Mouse (Mus musculus) hindbrain, embryonic 10.5 days (tissue): ENCODE data around the gene Rflnb. TPM values are rescaled to one million over a fixed set of nuclear protein-coding genes. Genes with fewer than 3 reads are reported as not detected.
"Not testable (repeated sequence)": the region's sequence is repeated elsewhere in the genome, so short reads cannot be mapped to it uniquely, and the experiment has no call there.

ENCODE experiments used
- DNase-seq: peaks from one replicate; pipeline ENCODE4 v3.0.0-alpha.2; 2017; ENCODE audit warnings: low spot score
- H3K27ac ChIP-seq: fragments of 300-500 bp; sonication (generic); 2 replicates; pipeline ENCODE4 v1.5.1; 2016; ENCODE audit warnings: mild to moderate bottlenecking, moderate library complexity
- H3K27me3 ChIP-seq: fragments of 300-500 bp; sonication (generic); 2 replicates; pipeline ENCODE4 v1.6.1; 2016; ENCODE audit warnings: mild to moderate bottlenecking; ENCODE audit not compliant: poor library complexity, insufficient read depth, severe bottlenecking
- H3K36me3 ChIP-seq: fragments of 300-500 bp; sonication (generic); 2 replicates; pipeline ENCODE4 v1.6.1; 2016; ENCODE audit warnings: mild to moderate bottlenecking, moderate library complexity
- H3K4me1 ChIP-seq: fragments of 300-500 bp; sonication (generic); replicated peaks from 2 replicates; pipeline ENCODE4 v1.6.1; 2016; ENCODE audit warnings: mild to moderate bottlenecking
- H3K4me3 ChIP-seq: fragments of 300-500 bp; sonication (generic); 2 replicates; pipeline ENCODE4 v1.5.1; 2016; ENCODE audit warnings: mild to moderate bottlenecking, moderate library complexity
- H3K9me3 ChIP-seq: fragments of 300-500 bp; sonication (generic); 2 replicates; pipeline ENCODE4 v1.6.1; 2016; ENCODE audit warnings: mild to moderate bottlenecking, moderate library complexity
- WGBS: fragments of 180-500 bp; shearing (Covaris S2); methylation state at CpG from one replicate; pipeline ENCODE4 v1.1.7; 2016; 5-methylcytosine and 5-hydroxymethylcytosine counted together
- polyA plus RNA-seq: library from polyadenylated mRNA; unstranded; fragments of >200 nt; fragmentation: Nextera tagmentation; extraction: Ambion mirVana; gene quantifications from 2 replicates; pipeline ENCODE4 v1.2.1, GENCODE M21; 2016

Gene Rflnb
- polyA plus RNA-seq, 1 experiment from 2014 or later = 14.4 TPM

DNA sequence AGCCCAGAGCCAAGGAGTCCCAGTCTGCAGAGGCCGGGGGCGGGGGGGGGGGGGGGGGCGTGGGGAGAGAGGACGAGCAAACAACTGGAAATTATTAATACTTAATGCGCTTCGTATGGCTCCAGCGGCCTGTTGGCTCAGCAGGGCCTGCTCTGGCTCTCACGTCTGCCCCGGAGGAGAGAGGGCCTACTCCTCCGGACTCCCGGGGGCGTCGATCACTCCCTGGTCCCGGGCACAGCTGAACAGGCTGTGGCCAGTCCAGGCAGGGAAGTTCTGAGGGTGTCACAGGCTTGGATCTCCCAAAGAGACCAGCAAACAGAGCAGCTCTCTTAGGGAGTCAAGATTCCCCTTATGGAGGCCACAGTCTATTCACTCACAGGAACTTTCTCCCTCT is 487 bp upstream of the Rflnb start:
- DNase-seq = no peak
- Histone ChIP-seq H3K36me3 (peaks cover 8% of the 10 kb centered on the region; the same call in 1 of the 2 replicates), H3K27me3 (peaks cover 44% of the 10 kb centered on the region), H3K9me3 (no peaks in the 10 kb centered on the region), H3K4me3 (peak overlapping the region; percentile 76), H3K4me1 (peaks cover 39% of the 10 kb centered on the region), H3K27ac (peak overlapping the region; percentile 92)
- WGBS = 1% methylated on average over 11 of the region's 14 CpGs

DNA sequence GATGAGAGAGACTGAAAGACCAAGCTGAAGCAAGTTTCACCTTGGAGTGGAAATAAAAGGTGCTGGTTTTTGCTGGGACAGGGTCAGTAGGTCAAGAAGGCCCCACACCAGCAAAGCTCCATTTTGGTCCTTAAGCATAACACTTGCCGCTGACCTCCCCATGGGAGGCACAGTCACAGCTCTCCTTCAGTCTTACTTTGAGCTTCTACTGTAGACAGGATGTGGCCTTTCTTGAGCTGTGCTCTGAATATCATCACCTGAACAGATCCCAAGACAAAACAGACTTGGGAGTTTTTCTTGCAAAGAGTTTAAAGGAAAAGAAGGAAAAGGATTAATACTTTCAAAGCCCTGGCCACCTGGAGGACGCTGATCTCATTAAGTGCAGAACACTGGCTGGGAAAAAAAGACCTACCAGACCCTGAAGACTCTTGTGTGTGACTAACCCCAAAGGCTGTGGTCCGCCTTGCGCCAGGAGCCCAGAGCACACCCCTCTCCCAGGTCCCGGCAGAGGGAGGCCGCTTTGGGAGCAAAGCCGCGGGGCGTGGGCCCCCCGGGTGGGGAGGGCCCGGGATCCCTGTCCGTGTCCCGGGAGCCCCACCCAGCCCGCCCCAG is 949 bp downstream of the Rflnb start:
- Histone ChIP-seq H3K27ac (peak overlapping the region; percentile 92), H3K9me3 (no peaks in the 10 kb centered on the region), H3K36me3 (peaks cover 13% of the 10 kb centered on the region), H3K27me3 (peaks cover 36% of the 10 kb centered on the region), H3K4me3 (peak overlapping the region; percentile 76), H3K4me1 (peaks cover 39% of the 10 kb centered on the region)
- 4% methylated on average over 14 of the region's 14 CpGs for WGBS
- DNase-seq = no peak

DNA sequence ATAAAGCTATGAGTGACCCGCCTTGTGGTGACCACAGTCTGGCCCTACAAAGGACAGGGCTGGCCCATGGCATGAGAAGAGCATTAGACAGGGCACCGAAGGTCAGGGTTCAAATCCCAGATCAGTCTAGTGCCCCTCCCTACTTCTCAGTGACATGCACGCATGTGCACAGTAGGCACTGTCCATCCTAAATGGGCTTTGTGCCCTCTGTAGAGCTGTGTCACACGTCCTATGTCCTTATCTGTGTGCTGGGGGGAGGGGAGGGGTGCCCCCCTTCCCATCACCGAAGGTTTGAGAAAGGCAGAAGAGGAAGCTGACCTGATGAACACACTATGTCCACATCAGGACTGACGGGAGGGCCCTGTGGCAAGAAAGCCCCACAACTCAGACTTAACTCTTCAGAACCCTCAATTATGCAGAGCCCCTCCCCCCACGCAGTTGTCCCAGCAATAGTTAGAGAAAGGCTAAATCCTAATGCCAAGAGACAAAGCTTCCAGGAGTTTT is 2.5 kb downstream of the Rflnb start:
- Histone ChIP-seq H3K9me3 (no peaks in the 10 kb centered on the region), H3K27me3 (peaks cover 33% of the 10 kb centered on the region), H3K4me1 (peaks cover 35% of the 10 kb centered on the region), H3K4me3 (no peak overlapping the region), H3K27ac (no peak overlapping the region), H3K36me3 (peaks cover 15% of the 10 kb centered on the region)
- no peak for DNase-seq
- 68% methylated on average over 7 of the region's 7 CpGs for WGBS

DNA sequence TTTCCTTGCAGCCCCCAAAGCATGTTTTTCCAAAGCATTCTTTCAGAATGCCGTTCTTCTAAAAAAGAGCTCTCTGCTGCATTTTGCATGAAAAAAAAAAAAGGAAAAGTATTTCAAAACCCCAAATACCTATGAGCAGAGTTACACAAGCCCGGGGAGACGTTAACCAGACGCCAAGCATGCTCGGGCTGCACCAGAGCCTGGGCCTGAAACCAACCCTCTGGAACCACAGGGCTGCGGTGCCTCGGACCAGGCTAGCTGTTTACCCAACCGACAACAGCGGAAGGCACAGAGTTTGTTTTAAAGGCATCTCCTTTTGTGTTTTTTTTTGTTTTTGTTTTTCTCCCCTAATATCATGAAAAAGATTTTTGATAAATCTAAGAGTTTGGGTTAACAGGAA is 6.7 kb downstream of the Rflnb start:
- Histone ChIP-seq H3K9me3 (no peaks in the 10 kb centered on the region), H3K27me3 (peaks cover 5% of the 10 kb centered on the region), H3K36me3 (peaks cover 15% of the 10 kb centered on the region), H3K27ac (no peak overlapping the region), H3K4me3 (no peak overlapping the region), H3K4me1 (peaks cover 11% of the 10 kb centered on the region)
- WGBS = 81% methylated on average over 9 of the region's 9 CpGs
- no peak for DNase-seq

DNA sequence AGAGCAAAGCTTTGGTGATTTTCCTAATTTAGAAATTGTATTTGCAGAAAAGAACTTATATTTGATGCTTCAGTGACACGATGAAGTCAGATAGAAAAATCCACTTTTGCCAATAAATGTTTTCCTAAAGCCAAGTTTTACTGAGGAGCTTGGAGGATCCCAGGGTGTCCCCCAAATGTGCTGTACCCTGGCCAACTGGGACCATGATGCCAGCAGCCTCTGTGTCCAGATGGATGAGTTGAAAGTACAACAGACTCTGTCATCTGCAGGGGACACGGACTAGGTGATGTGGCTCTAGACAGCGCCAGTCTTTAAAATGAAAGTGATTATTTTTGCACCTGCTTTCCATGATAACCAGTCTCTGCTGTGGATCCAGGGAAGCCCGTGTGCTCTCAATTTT is 7.7 kb downstream of the Rflnb start:
- H3K27me3 ChIP-seq = no peaks in the 10 kb centered on the region
- H3K4me1 ChIP-seq = peaks cover under 1% of the 10 kb centered on the region; the same call in 1 of the 2 replicates
- peaks cover 15% of the 10 kb centered on the region for H3K36me3 ChIP-seq
- no peak overlapping the region for H3K27ac ChIP-seq
- H3K9me3 ChIP-seq = no peaks in the 10 kb centered on the region
- H3K4me3 ChIP-seq = no peak overlapping the region
- no peak for DNase-seq
- 93% methylated on average over 4 of the region's 4 CpGs for WGBS

DNA sequence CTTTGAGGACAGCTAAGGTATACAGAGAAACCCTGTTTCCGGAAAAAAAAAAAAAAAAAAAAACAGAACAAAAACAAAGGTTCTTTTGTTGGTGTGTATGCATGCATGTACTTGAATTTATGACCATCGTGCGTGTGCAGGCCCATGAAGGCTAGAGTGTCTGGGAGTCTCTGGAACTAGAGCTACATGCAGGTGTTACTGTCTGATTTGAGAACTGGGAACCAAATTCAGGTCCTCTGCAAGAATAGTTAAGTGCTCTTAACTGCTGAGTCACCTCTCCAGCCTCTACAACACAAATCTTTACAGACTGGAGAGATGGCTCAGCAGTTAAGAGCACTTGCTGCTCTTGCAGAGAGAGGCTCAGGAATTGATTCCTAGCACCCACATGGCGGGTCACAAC is 11.8 kb downstream of the Rflnb start:
- Histone ChIP-seq H3K27ac (no peak overlapping the region), H3K4me3 (no peak overlapping the region), H3K9me3 (no peaks in the 10 kb centered on the region), H3K4me1 (no peaks in the 10 kb centered on the region), H3K27me3 (no peaks in the 10 kb centered on the region), H3K36me3 (no peaks in the 10 kb centered on the region)
- 76% methylated on average over 4 of the region's 4 CpGs for WGBS
- no peak for DNase-seq

DNA sequence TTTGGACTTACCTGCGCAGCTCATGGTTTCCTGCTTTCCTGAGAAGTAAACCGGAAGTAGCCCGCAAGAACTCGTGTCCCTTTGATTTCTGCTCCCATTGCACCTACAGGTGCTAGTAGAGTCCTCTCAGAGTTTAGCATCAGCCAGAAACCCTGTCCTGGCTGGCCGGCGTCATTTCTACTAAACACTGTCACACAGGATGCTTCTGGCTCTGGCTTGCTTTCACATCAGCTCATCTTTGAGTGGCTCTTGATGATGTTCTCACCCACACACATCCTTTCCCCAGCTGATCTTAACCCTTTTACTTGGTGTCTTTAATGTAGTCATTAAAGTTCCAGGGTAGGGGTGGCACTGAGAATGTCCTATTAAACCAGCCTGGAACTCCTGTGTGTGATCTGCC is 12.3 kb downstream of the Rflnb start:
- WGBS = 90% methylated on average over 6 of the region's 6 CpGs

DNA sequence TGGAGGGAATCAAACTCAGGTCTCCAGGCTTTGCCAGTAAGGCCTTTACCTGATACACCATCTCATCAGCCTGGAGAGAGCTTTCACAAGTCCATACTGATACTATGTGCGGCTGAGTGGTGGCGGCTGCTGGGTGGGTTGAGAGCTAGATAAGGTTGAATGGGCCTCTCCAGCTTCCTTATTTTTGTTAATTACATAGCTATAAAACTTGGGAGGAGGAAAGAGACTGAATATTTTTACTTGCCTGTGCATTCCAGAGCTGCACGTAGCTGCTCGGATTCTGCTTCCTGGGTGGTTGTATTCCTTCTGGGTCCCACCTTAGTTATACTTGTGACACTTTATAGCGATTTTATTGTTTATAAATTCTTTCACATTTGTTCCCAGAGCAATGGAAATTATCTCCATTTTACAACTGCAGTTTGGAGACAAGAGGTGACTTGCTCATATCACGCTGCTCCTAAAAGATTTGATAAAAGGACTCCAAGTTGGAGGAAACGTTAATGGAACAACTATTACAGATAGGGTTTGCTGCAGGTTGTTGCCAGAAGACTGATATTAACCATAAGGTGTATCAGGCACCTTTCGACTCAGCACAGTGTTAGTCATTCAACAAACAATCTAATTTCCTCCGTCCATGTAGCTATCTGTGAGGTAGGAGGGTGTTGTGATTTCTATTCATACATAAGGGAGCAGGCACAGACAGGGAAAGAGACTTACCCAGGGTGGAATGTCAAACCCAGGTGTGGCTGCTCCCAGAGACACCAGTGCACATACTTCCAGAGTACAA is 16.6 kb downstream of the Rflnb start:
- Histone ChIP-seq H3K9me3 (no peaks in the 10 kb centered on the region), H3K36me3 (no peaks in the 10 kb centered on the region), H3K27ac (no peak overlapping the region), H3K4me1 (no peaks in the 10 kb centered on the region), H3K4me3 (no peak overlapping the region), H3K27me3 (no peaks in the 10 kb centered on the region)
- 86% methylated on average over 9 of the region's 9 CpGs for WGBS
- DNase-seq = no peak

More for the DNA sequence above, 12.3 kb downstream of the Rflnb start:
- H3K9me3 ChIP-seq = no peaks in the 10 kb centered on the region
- no peaks in the 10 kb centered on the region for H3K36me3 ChIP-seq
- H3K4me3 ChIP-seq = no peak overlapping the region
- no peak for DNase-seq
- H3K4me1 ChIP-seq = no peaks in the 10 kb centered on the region
- H3K27ac ChIP-seq = no peak overlapping the region
- no peaks in the 10 kb centered on the region for H3K27me3 ChIP-seq

DNA sequence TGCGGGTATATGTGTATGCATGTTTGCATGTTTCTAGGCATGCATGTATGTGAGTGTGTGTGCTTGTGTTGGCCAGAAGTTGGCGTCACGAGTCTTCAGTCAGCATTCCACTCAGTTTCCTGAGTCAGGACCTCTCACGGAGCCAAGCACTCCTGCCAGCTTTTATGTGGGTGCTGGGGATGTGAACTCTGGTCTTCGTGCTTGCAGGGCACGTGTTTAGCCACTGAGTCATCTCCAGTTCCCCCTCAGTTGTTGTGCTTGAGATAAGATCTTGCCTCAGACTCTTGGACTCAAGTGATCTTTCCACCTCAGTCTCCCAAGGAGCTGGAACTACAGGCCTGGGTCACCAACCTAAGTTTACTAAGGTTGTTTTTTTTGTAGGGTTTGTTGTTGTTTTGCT is 18.5 kb downstream of the Rflnb start:
- Histone ChIP-seq H3K27me3 (no peaks in the 10 kb centered on the region), H3K4me3 (no peak overlapping the region), H3K36me3 (no peaks in the 10 kb centered on the region), H3K9me3 (no peaks in the 10 kb centered on the region), H3K27ac (no peak overlapping the region), H3K4me1 (no peaks in the 10 kb centered on the region)
- WGBS = 84% methylated on average over 6 of the region's 6 CpGs
- DNase-seq = no peak

DNA sequence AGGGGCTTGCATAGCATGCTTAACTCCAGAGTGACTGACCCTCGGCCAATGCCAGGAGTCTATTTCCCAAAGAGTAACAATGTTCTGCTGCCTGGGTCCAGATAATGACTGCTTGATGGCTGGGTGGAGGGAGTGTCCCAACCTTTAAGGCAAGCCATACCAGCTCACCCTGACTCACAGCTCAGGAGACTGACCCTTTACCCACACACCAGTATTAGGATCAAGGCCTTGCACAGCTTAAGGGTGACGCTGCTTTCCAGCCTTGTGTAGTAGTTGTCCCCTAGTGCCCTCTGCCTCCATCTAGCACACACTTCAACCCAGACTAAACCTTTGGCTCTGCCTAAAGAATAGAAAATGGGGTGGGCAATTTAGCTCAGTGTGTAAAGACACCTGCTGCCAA is 19.4 kb downstream of the Rflnb start:
- H3K27me3 ChIP-seq = no peaks in the 10 kb centered on the region
- no peaks in the 10 kb centered on the region for H3K4me1 ChIP-seq
- H3K4me3 ChIP-seq = no peak overlapping the region
- DNase-seq = no peak
- H3K27ac ChIP-seq = no peak overlapping the region
- no peaks in the 10 kb centered on the region for H3K9me3 ChIP-seq
- H3K36me3 ChIP-seq = no peaks in the 10 kb centered on the region
- 85% methylated on average over 2 of the region's 2 CpGs for WGBS

DNA sequence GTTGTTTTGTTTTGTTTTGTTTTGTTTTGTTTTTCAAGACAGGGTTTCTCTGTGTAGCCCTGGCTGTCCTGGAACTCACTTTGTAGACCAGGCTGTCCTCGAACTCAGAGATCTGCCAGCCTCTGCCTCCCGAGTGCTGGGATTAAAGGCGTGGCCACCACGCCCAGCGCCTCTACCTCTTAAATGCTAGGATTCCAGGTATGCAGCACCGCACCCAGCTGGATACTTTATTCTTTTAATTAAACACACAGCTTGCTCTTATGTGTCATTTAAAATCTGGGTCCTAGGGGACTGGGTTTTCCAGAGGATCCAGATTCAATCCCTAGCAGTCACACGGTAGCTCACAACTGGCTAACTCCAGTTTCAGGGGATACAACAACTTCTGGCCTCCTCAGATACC is 23.3 kb downstream of the Rflnb start:
- not testable (repeated sequence) for H3K4me1 ChIP-seq, H3K27ac ChIP-seq, H3K36me3 ChIP-seq, DNase-seq, H3K4me3 ChIP-seq, H3K9me3 ChIP-seq
- 93% methylated on average over 7 of the region's 7 CpGs for WGBS
- H3K27me3 ChIP-seq = peaks cover 20% of the 10 kb centered on the region

DNA sequence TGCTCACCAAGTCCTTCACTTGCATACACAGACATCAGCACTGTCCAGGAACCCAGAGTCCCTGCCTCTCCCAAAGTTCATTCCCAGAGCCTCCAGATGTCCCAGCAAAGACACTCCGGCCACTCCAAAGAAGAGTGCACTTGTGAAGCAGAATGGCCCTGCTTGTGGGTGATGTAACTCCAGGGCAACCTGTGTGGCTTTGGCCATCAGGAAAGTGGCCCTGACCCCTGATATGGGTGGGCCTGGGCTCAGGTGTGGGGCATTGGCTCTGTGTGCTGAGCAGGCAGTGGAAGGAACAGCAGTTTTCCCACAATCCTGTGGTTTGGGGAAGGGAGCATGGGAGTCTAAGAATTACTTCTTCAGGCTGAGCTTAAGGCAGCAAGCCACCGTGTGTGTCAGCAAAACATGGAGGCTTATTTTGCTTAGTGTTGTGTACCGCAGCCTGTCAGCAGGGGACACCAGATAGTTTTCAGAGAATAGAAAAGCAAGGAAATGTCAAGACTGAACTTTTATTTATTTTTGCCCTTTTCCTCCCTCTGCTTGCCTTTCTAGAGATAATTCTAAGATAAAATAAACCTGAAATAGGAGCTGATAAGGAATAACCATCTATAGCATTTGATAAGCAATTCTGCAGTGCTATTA is 26.2 kb downstream of the Rflnb start:
- WGBS = 58% methylated on average over 3 of the region's 3 CpGs
- no peak for DNase-seq
- H3K27me3 ChIP-seq = peaks cover 25% of the 10 kb centered on the region
- H3K4me1 ChIP-seq = peaks cover 9% of the 10 kb centered on the region
- no peaks in the 10 kb centered on the region for H3K36me3 ChIP-seq
- no peaks in the 10 kb centered on the region for H3K9me3 ChIP-seq
- H3K27ac ChIP-seq = no peak overlapping the region
- no peak overlapping the region for H3K4me3 ChIP-seq

DNA sequence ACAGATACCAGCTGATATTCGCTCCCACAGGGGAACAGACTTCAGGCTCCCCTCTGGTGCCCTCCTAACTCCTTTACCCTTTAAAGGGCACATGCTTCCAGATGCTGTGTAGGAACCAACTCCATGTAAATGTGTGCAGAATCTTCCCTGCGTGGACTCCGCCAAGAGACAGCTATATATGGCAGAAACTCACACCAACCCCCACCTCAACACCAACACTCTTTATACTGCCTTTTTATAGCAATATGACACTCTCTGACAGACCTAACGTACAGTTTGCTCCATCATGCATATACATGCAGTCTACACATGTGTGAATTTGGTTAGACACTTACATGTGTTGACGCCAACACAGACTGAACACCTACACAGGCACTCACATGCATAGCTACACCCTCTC is 26.9 kb downstream of the Rflnb start:
- H3K27ac ChIP-seq = no peak overlapping the region
- H3K4me3 ChIP-seq = no peak overlapping the region
- peaks cover 25% of the 10 kb centered on the region for H3K27me3 ChIP-seq
- 87% methylated on average over 5 of the region's 5 CpGs for WGBS
- H3K9me3 ChIP-seq = no peaks in the 10 kb centered on the region
- H3K4me1 ChIP-seq = peaks cover 9% of the 10 kb centered on the region
- H3K36me3 ChIP-seq = no peaks in the 10 kb centered on the region
- DNase-seq = no peak
